Mouse (Mus musculus): ENCODE measurements around the gene Slc2a13.

The Slc2a13 gene

GRCm38 (mm10) chr15:91372464-91373202, 200.4 kb downstream of the Slc2a13 start:
- DNase-seq, result no peak

GRCm38 (mm10) chr15:91371859-91372394, 201.1 kb downstream of the Slc2a13 start:
- DNase-seq, result no peak

- DNase-seq, result no peak
Measured at GRCm38 (mm10) chr15:91369736-91370449, 203.2 kb downstream of the Slc2a13 start.

GRCm38 (mm10) chr15:91360495-91360894, 212.6 kb downstream of the Slc2a13 start:
- DNase-seq, result no peak

GRCm38 (mm10) chr15:91351006-91351405, 222.1 kb downstream of the Slc2a13 start:
- DNase-seq, result no peak

GRCm38 (mm10) chr15:91338350-91338749, 234.7 kb downstream of the Slc2a13 start:
- no peak for DNase-seq

- DNase-seq, result no peak
Measured at GRCm38 (mm10) chr15:91334416-91334900, 238.6 kb downstream of the Slc2a13 start.

- no peak for DNase-seq
Measured at GRCm38 (mm10) chr15:91327748-91328147, 245.3 kb downstream of the Slc2a13 start.

- no peak for DNase-seq
Measured at GRCm38 (mm10) chr15:91327023-91327422, 246.0 kb downstream of the Slc2a13 start.

- DNase-seq, result peak; percentile 77
Measured at GRCm38 (mm10) chr15:91319376-91319775, 253.7 kb downstream of the Slc2a13 start.

- peak; percentile 96 for DNase-seq
Measured at GRCm38 (mm10) chr15:91316964-91317363, 256.1 kb downstream of the Slc2a13 start.

GRCm38 (mm10) chr15:91314402-91315318, 258.4 kb downstream of the Slc2a13 start:
- DNase-seq, result peak; percentile 87

GRCm38 (mm10) chr15:91304296-91304852, 268.7 kb downstream of the Slc2a13 start:
- peak; percentile 74 for DNase-seq

GRCm38 (mm10) chr15:91301366-91301765, 271.7 kb downstream of the Slc2a13 start:
- DNase-seq, result peak; percentile 96

- peak; percentile 81 for DNase-seq
Measured at GRCm38 (mm10) chr15:91299319-91299835, 273.7 kb downstream of the Slc2a13 start.

GRCm38 (mm10) chr15:91283418-91283817, 289.6 kb downstream of the Slc2a13 start:
- DNase-seq, result peak; percentile 83

- peak; percentile 97 for DNase-seq
Measured at GRCm38 (mm10) chr15:91282822-91283221, 290.2 kb downstream of the Slc2a13 start.

- peak; percentile 84 for DNase-seq
Measured at GRCm38 (mm10) chr15:91281521-91281920, 291.5 kb downstream of the Slc2a13 start.

- DNase-seq, result peak; percentile 75
Measured at GRCm38 (mm10) chr15:91279571-91279970, 293.5 kb downstream of the Slc2a13 start.

GRCm38 (mm10) chr15:91275961-91276360, 297.1 kb downstream of the Slc2a13 start:
- DNase-seq, result peak; percentile 55

- DNase-seq, result peak; percentile 28
Measured at GRCm38 (mm10) chr15:91268532-91268931, 304.5 kb downstream of the Slc2a13 start.

- DNase-seq, result peak; percentile 41
Measured at GRCm38 (mm10) chr15:91263926-91264325, 309.1 kb downstream of the Slc2a13 start.
